Mouse (Mus musculus) heart, postnatal 0 days (tissue): ENCODE data around the gene Bcas3. TPM values are rescaled to one million over a fixed set of nuclear protein-coding genes. Genes with fewer than 3 reads are reported as not detected.

Experiments
- ATAC-seq: fragments of 200-750 bp; cut with Nextera tagmentation; 2 replicates; pipeline ENCODE4 v1.8.0; 2017; ENCODE audit warnings: low read depth, moderate number of reproducible peaks, moderate library complexity; ENCODE audit not compliant: insufficient read depth
- DNase-seq: peaks from one replicate; pipeline ENCODE4 v3.0.0-alpha.2; 2016; ENCODE audit warnings: low spot score
- H3K27ac ChIP-seq: fragments of 300-500 bp; sonication (generic); 2 replicates; pipeline ENCODE4 v1.5.1; 2014; ENCODE audit warnings: low read depth, mild to moderate bottlenecking
- H3K27me3 ChIP-seq: fragments of 300-500 bp; sonication (generic); 2 replicates; pipeline ENCODE4 v1.6.1; 2014; ENCODE audit warnings: low read length, mixed read lengths; ENCODE audit not compliant: control insufficient read depth, insufficient read depth
- H3K36me3 ChIP-seq: fragments of 300-500 bp; sonication (generic); replicated peaks from 2 replicates; pipeline ENCODE4 v1.6.1; 2014; ENCODE audit warnings: low read length, mixed read lengths; ENCODE audit not compliant: control insufficient read depth, insufficient read depth
- H3K4me1 ChIP-seq: fragments of 300-500 bp; sonication (generic); 2 replicates; pipeline ENCODE4 v1.6.1; 2014; ENCODE audit warnings: antibody characterized with exemption; ENCODE audit not compliant: control insufficient read depth, insufficient read depth
- H3K4me2 ChIP-seq: fragments of 300-500 bp; sonication (generic); 2 replicates; pipeline ENCODE4 v1.6.1; 2014; ENCODE audit warnings: low read depth, mild to moderate bottlenecking, low read length, moderate library complexity
- H3K4me3 ChIP-seq: fragments of 300-500 bp; sonication (generic); 2 replicates; pipeline ENCODE4 v1.5.1; 2014; ENCODE audit warnings: low read depth, low read length
- H3K9ac ChIP-seq: fragments of 300-500 bp; sonication (generic); replicated peaks from 2 replicates; pipeline ENCODE4 v1.6.1; 2014; ENCODE audit warnings: low read depth, low read length, mixed read lengths
- H3K9me3 ChIP-seq: fragments of 300-500 bp; sonication (generic); replicated peaks from 2 replicates; pipeline ENCODE4 v1.6.1; 2016; ENCODE audit warnings: low read length; ENCODE audit not compliant: control insufficient read depth
- CTCF ChIP-seq: IDR thresholded peaks from 2 replicates; pipeline ENCODE4 v1.5.1; 2016; ENCODE audit warnings: antibody characterized with exemption, control low read depth, low read depth
- EP300 ChIP-seq: IDR thresholded peaks from 2 replicates; pipeline ENCODE4 v1.6.1; 2016; ENCODE audit warnings: antibody characterized with exemption, low read depth
- WGBS: fragments of 180-500 bp; shearing (Covaris S2); extraction: QIAGEN DNeasy Blood & Tissue Kit; methylation state at CpG from one replicate; pipeline ENCODE4 v1.1.7; 2014; 5-methylcytosine and 5-hydroxymethylcytosine counted together
- polyA plus RNA-seq: library from polyadenylated mRNA; unstranded; fragments of >200 nt; fragmentation: Nextera tagmentation; extraction: Ambion mirVana; gene quantifications from 2 replicates; pipeline ENCODE4 v1.2.1, GENCODE M21; 2015
- total RNA-seq: library from RNA; depleted of rRNA; stranded (reverse); fragments of >200 nt; gene quantifications from 2 replicates; pipeline ENCODE4 v1.2.3, GENCODE M21; 2014; ENCODE audit warnings: low replicate concordance

The Bcas3 gene
- total and polyA plus RNA-seq, 2 experiments from 2014 or later: 18.5 to 37.4 TPM

- H3K9ac ChIP-seq: no peak overlapping the region
- peaks cover 4% of the 10 kb centered on the region; the same call in 1 of the 2 replicates for H3K4me1 ChIP-seq
- ATAC-seq (0 out of 2 replicates have a peak, but pooled peaks have one; percentile 33), DNase-seq (peak; percentile 39)
- H3K9me3 ChIP-seq: no peaks in the 10 kb centered on the region
- H3K36me3 ChIP-seq: no peaks in the 10 kb centered on the region
- H3K27ac ChIP-seq: peak overlapping the region; percentile 52
- H3K4me2 ChIP-seq: peak overlapping the region; percentile 30; the same call in 1 of the 2 replicates
- H3K27me3 ChIP-seq: no peaks in the 10 kb centered on the region
- no peak overlapping the region for H3K4me3 ChIP-seq
- WGBS: 41% methylated on average over 12 of the region's 12 CpGs
- TF ChIP-seq CTCF (no peak), EP300 (no peak)
Observed at GRCm38 (mm10) chr11:85644027-85644747, 291.2 kb downstream of the Bcas3 start.

- WGBS: 66% methylated on average over 6 of the region's 6 CpGs
- Histone ChIP-seq H3K4me1 (peaks cover 4% of the 10 kb centered on the region; the same call in 1 of the 2 replicates), H3K9me3 (no peaks in the 10 kb centered on the region), H3K27ac (no peak overlapping the region), H3K27me3 (no peaks in the 10 kb centered on the region), H3K9ac (no peak overlapping the region), H3K4me3 (no peak overlapping the region), H3K4me2 (no peak overlapping the region), H3K36me3 (no peaks in the 10 kb centered on the region)
- TF ChIP-seq EP300 (no peak), CTCF (no peak)
- ATAC-seq (no peak), DNase-seq (no peak)
Observed at GRCm38 (mm10) chr11:85644748-85645060, 291.7 kb downstream of the Bcas3 start.

- Histone ChIP-seq H3K4me1 (peaks cover 4% of the 10 kb centered on the region; the same call in 1 of the 2 replicates), H3K4me3 (no peak overlapping the region), H3K4me2 (no peak overlapping the region), H3K9me3 (no peaks in the 10 kb centered on the region), H3K9ac (no peak overlapping the region), H3K27me3 (no peaks in the 10 kb centered on the region), H3K36me3 (no peaks in the 10 kb centered on the region), H3K27ac (no peak overlapping the region)
- ATAC-seq: no peak
- no peak for TF ChIP-seq EP300
- no peak for TF ChIP-seq CTCF
- DNase-seq: no peak
- 82% methylated on average over 7 of the region's 7 CpGs for WGBS
Observed at GRCm38 (mm10) chr11:85645152-85645835, 292.3 kb downstream of the Bcas3 start.

- no peak overlapping the region for H3K27ac ChIP-seq
- H3K9me3 ChIP-seq: no peaks in the 10 kb centered on the region
- TF ChIP-seq EP300 (no peak), CTCF (no peak)
- DNase-seq (no peak), ATAC-seq (no peak)
- no peaks in the 10 kb centered on the region for H3K36me3 ChIP-seq
- WGBS: 45% methylated on average over 3 of the region's 3 CpGs
- H3K27me3 ChIP-seq: no peaks in the 10 kb centered on the region
- no peak overlapping the region for H3K9ac ChIP-seq
- no peak overlapping the region for H3K4me2 ChIP-seq
- H3K4me1 ChIP-seq: peaks cover 4% of the 10 kb centered on the region; the same call in 1 of the 2 replicates
- no peak overlapping the region for H3K4me3 ChIP-seq
Observed at GRCm38 (mm10) chr11:85648893-85649292, 295.9 kb downstream of the Bcas3 start.

GRCm38 (mm10) chr11:85649373-85649772, 296.4 kb downstream of the Bcas3 start:
- no peak for ATAC-seq
- WGBS: 89% methylated on average over 9 of the region's 9 CpGs
- no peaks in the 10 kb centered on the region for H3K9me3 ChIP-seq

More at GRCm38 (mm10) chr11:85649373-85649772, 296.4 kb downstream of the Bcas3 start:
- no peak overlapping the region for H3K4me3 ChIP-seq
- no peaks in the 10 kb centered on the region for H3K27me3 ChIP-seq
- no peaks in the 10 kb centered on the region for H3K36me3 ChIP-seq
- no peak for DNase-seq
- H3K4me1 ChIP-seq: no peaks in the 10 kb centered on the region
- H3K27ac ChIP-seq: no peak overlapping the region
- no peak for TF ChIP-seq EP300
- no peak for TF ChIP-seq CTCF
- H3K4me2 ChIP-seq: no peak overlapping the region
- H3K9ac ChIP-seq: no peak overlapping the region
